Comparison of ENCODE assay signal across 21 mouse cellular contexts in the genomic region with DNA sequence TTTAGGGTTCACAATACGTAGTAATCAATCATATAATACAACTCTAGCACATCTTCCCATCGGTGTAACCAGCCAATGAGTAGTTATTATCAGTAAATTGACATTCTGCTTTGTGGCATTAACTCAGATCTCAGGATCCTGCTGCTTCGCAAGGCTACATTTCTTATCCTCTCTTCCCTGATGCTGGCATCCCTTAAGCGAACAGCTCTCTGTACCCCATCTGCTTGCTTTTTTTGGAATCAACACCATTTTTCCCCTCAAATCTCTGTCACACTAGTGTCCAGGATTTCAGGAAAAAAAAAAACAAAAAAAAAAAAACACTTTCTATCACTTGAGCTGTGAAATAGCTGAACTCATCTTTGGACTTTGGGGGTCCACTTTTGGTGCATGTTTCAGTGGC.
A peak's percentile ranks its signal among the peaks of the same experiment; 100 is the strongest.
DNase-seq lines count a peak whose midpoint lies in the region; ATAC-seq and TF ChIP-seq lines count a peak whose summit lies in the region.
"Had no signal": no experiment of that assay in that cellular context is flagged by ENCODE, and none has a peak within 500 bp of the region (broad histone marks: within the 10 kb centered on the region; RNA-seq: fewer than 3 reads in every experiment).

No protein-coding gene starts in this region.

- peak; percentile 69 for ATAC-seq in frontal cortex, adult (ENCODE audit: low TSS enrichment)
- no peak for ATAC-seq in stomach, embryonic 15.5 days (ENCODE audit: insufficient read depth, low FRiP score, low read depth)
- ATAC-seq: CD4-positive, CD25-positive, alpha-beta regulatory T cell, adult 4 months; forebrain, embryonic 16.5 days had no signal

- no peaks in the 10 kb centered on the region; the same call in 1 of the 2 replicates for H3K9me3 ChIP-seq in stomach, embryonic 15.5 days
- H3K9me3 ChIP-seq: heart, embryonic 10.5 days had no signal

- H3K4me3 ChIP-seq in stomach, embryonic 15.5 days (replicated peaks), result no peak overlapping the region
- H3K4me3 ChIP-seq: heart, adult 2 months; heart, embryonic 10.5 days; heart, embryonic 13.5 days had no signal

- peak overlapping the region; percentile 35; the same call in 1 of the 2 replicates for H3K27ac ChIP-seq in stomach, embryonic 15.5 days
- H3K27ac ChIP-seq: heart, adult 2 months; heart, embryonic 10.5 days; heart, embryonic 13.5 days; hindbrain, embryonic 14.5 days had no signal

- TF ChIP-seq POLR2A in brain, embryonic 14.5 days (IDR thresholded peaks at IDR 0.05; ENCODE audit: borderline replicate concordance, extremely low read depth, insufficient read depth, insufficient read length, poor library complexity, severe bottlenecking), result no peak

- no peaks in the 10 kb centered on the region for H3K4me1 ChIP-seq in stomach, embryonic 15.5 days
- H3K4me1 ChIP-seq: heart, embryonic 10.5 days; heart, embryonic 13.5 days had no signal

- H3K4me2 ChIP-seq in stomach, embryonic 15.5 days, result no peak overlapping the region
- H3K4me2 ChIP-seq: heart, embryonic 13.5 days; hindbrain, embryonic 14.5 days had no signal

- no peak for DNase-seq in frontal cortex, adult 2 months (ENCODE audit: extremely low spot score in 1 of 2, low spot score in 1 of 2)
- peak; percentile 17 for DNase-seq in brain, embryonic 14.5 days (ENCODE audit: low read depth)
- DNase-seq in testis, postnatal 14 days (ENCODE audit: low spot score), result no peak
- no peak for DNase-seq in left cerebral cortex, adult 8-10 months (ENCODE audit: low spot score in 2 of 2)
- DNase-seq: adrenal gland, adult 2 months; adrenal gland, postnatal 14 days; cerebellum, adult 18-20 months; cerebellum, adult 9-10 months; cerebellum, postnatal 14 days; gastrocnemius, postnatal 10 days; gastrocnemius, postnatal 36 days; heart, adult 2 months; heart, postnatal 14 days; heart, postnatal 4 days had no signal

- H3K36me3 ChIP-seq in stomach, embryonic 15.5 days, result no peaks in the 10 kb centered on the region
- H3K36me3 ChIP-seq: heart, embryonic 10.5 days; heart, embryonic 13.5 days had no signal

- no peak overlapping the region for H3K9ac ChIP-seq in stomach, embryonic 15.5 days
- H3K9ac ChIP-seq: heart, embryonic 13.5 days; hindbrain, embryonic 14.5 days had no signal

- 66% methylated on average over 4 of the region's 4 CpGs for WGBS in stomach, embryonic 15.5 days

- H3K27me3 ChIP-seq in stomach, embryonic 15.5 days (replicated peaks), result no peaks in the 10 kb centered on the region
- H3K27me3 ChIP-seq: heart, embryonic 13.5 days had no signal

- no peak for TF ChIP-seq CTCF in brain, embryonic 14.5 days (IDR thresholded peaks at IDR 0.05; ENCODE audit: borderline replicate concordance, extremely low read depth, insufficient read depth, insufficient read length)
